Mouse (Mus musculus): ENCODE results near the gene Wfdc5.

The Wfdc5 gene

DNA sequence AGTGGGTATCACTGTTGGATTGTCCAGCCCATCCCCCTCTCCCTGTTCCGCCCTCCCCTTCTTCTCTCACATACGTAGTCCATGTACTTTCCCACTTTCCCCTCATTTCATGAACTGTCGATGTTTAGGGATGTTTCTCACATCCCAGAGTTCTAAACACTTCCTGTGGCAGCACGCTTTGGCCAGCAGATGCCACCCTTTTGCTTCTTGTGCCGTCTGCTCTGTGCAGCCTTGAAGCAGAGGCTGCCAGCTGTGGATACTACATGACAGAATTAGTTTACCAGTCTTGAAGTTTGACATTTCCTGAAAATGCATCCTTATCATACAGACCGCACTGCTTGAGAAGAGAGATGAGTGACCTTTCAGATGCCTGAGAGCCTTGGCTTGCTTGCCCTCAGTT lies 48.0 kb downstream of the Wfdc5 start:
- DNase-seq (ENCODE audit: inconsistent age in 2 of 2, low spot score in 1 of 2) = peak; percentile 60 to 77

DNA sequence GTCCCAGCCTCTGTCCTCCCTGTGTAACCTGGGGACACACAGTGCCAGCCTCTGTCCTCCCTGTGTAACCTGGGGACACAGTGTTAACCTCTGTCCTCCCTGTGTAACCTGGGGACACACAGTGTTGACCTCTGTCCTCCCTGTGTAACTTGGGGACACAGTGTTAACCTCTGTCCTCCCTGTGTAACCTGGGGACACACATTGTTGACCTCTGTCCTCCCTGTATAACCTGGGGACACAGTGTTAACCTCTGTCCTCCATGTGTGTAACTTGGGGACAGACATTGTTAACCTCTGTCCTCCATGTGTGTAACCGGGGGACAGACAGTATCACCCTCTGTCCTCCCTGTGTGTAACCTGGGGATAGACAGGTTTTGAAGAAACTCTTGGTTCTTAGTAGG lies 51.0 kb downstream of the Wfdc5 start:
- no peak for DNase-seq (ENCODE audit: inconsistent age in 2 of 2, low spot score in 1 of 2)

GRCm38 (mm10) chr2:164128576-164129411 lies 53.7 kb downstream of the Wfdc5 start:
- DNase-seq (ENCODE audit: inconsistent age in 2 of 2, low spot score in 1 of 2) = no peak

- no peak for DNase-seq (ENCODE audit: inconsistent age in 2 of 2, low spot score in 1 of 2)
Measured at GRCm38 (mm10) chr2:164127297-164127696, 55.2 kb downstream of the Wfdc5 start.

- peak in 1 of 2 experiments; percentile 53 for DNase-seq (ENCODE audit: inconsistent age in 2 of 2, low spot score in 1 of 2)
Measured at GRCm38 (mm10) chr2:164126533-164126955, 56.0 kb downstream of the Wfdc5 start.

Data from adrenal gland, adult (tissue).